Mouse (Mus musculus): Measurements from ENCODE around the gene Vmn1r176.
"Not testable (repeated sequence)": the region's sequence is repeated elsewhere in the genome, so short reads cannot be mapped to it uniquely, and the experiment has no call there.

Gene Vmn1r176

GRCm38 (mm10) chr7:23837272-23837671 lies at the start of gene Vmn1r176:
TSS of gene Vmn1r176 (minus strand) at chr7:23837372.
- DNase-seq (ENCODE audit: low spot score) = not testable (repeated sequence)

- DNase-seq (ENCODE audit: low spot score) = not testable (repeated sequence)
Measured at GRCm38 (mm10) chr7:23876918-23877317, 39.7 kb upstream of the Vmn1r176 start.

GRCm38 (mm10) chr7:23866349-23866748 lies 29.2 kb upstream of the Vmn1r176 start, which contains the start of gene Vmn1r177:
TSS of gene Vmn1r177 (minus strand) at chr7:23866449.
- DNase-seq (ENCODE audit: low spot score) = not testable (repeated sequence)

- not testable (repeated sequence) for DNase-seq (ENCODE audit: low spot score)
Measured at GRCm38 (mm10) chr7:23810543-23810942, 26.6 kb downstream of the Vmn1r176 start, which contains the start of gene Vmn1r175. TSS of gene Vmn1r175 (minus strand) at chr7:23810643.

- no peak for DNase-seq (ENCODE audit: low spot score)
Measured at GRCm38 (mm10) chr7:23784526-23784925, 52.6 kb downstream of the Vmn1r176 start.
